Mouse (Mus musculus): Measurements from ENCODE around the gene Prdx6. TPM values are rescaled to one million over a fixed set of nuclear protein-coding genes. Genes with fewer than 3 reads are reported as not detected.

Gene Prdx6
- total RNA-seq (2021), result 100 to 1,000 TPM; 328 to 335 TPM
- long read RNA-seq, experiment 1, transcript Prdx6-202 (5 exons, 2,387 nt), result major isoform, 240 of 271 reads
- long read RNA-seq, experiment 1, transcript Prdx6-208 (4 exons, 1,294 nt), result minor isoform, 7 of 271 reads
- long read RNA-seq, experiment 1, partial matches to known transcripts, result 13 of 271 reads
- long read RNA-seq, experiment 1, other reads (novel, unspliced or antisense), result 6 of 271 reads
- long read RNA-seq, experiment 2, transcript Prdx6-201 (6 exons, 959 nt), result minor isoform, 9 of 439 reads
- long read RNA-seq, experiment 2, transcript Prdx6-208 (4 exons, 1,294 nt), result minor isoform, 16 of 439 reads
- long read RNA-seq, experiment 2, transcript Prdx6-202 (5 exons, 2,387 nt), result major isoform, 383 of 439 reads
- long read RNA-seq, experiment 2, partial matches to known transcripts, result 9 of 439 reads
- long read RNA-seq, experiment 2, other reads (novel, unspliced or antisense), result 19 of 439 reads

DNA sequence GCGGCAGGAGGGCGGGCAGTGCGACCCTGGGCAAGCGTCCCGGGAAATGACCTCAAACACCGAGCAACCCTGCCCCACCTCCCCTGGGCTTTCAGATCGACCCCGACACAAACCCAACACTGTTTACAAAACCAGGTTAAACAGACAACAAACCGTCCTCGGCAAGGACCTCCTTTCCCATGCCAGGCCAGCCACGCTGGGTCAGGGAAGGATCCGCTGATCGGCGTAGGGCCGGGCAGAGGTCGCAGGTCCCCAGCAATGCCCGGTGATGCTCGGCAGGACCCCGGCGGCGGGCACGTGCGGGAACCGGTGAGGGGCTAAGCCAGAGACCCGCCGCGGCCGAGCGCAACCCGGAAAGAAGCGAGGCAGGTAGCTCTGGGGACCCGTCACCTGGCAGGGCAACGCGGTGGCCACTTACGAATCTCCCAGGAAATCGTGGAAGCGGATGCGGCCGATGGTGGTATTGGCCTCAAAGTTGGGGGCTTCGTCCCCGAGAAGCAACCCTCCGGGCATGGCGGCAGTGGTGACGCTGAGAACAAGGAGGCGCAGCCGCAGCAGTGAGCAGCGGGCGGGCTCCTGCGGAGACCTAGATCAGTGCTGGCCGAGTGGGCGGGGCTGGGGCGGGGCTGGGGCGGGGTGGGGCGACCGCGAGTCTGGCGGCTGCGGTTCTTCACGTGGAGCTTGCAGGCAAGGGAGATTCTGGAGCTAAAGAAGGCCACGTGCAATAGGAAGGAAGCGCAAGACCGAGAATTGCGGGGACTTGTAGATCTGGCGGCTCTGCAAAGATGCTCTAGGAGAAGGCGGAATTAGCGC lies at the start of gene Prdx6:
TSS of gene Prdx6 (minus strand) at position 616 of the 813 bp plus-strand sequence.
- Histone ChIP-seq H3K4me3 (peak within 1 kb of the TSS; percentile 97), H3K27ac (peak within 1 kb of the TSS; percentile 99)
- peak; percentile 81 for DNase-seq (ENCODE audit: low spot score in 2 of 2)
- TF ChIP-seq CTCF (conservative IDR thresholded peaks at IDR 0.05), result no peak

- TF ChIP-seq CTCF (conservative IDR thresholded peaks at IDR 0.05), result peak; percentile 38
- Histone ChIP-seq H3K27ac (no peak overlapping the region), H3K4me3 (no peak overlapping the region)
- no peak for DNase-seq (ENCODE audit: low spot score in 2 of 2)
Measured at GRCm38 (mm10) chr1:161288256-161288655, 37.2 kb upstream of the Prdx6 start.

- peak overlapping the region; percentile 8; the same call in 1 of the 2 replicates for H3K4me3 ChIP-seq
- peak; percentile 96 for TF ChIP-seq CTCF (conservative IDR thresholded peaks at IDR 0.05)
- peak; percentile 70 to 76 for DNase-seq (ENCODE audit: low spot score in 2 of 2)
- H3K27ac ChIP-seq, result no peak overlapping the region
Measured at GRCm38 (mm10) chr1:161286726-161287310, 35.8 kb upstream of the Prdx6 start.

- TF ChIP-seq CTCF (conservative IDR thresholded peaks at IDR 0.05), result no peak
- no peak for DNase-seq (ENCODE audit: low spot score in 2 of 2)
- no peak overlapping the region for H3K27ac ChIP-seq
- no peak overlapping the region for H3K4me3 ChIP-seq
Measured at GRCm38 (mm10) chr1:161281054-161281688, 30.2 kb upstream of the Prdx6 start.

DNA sequence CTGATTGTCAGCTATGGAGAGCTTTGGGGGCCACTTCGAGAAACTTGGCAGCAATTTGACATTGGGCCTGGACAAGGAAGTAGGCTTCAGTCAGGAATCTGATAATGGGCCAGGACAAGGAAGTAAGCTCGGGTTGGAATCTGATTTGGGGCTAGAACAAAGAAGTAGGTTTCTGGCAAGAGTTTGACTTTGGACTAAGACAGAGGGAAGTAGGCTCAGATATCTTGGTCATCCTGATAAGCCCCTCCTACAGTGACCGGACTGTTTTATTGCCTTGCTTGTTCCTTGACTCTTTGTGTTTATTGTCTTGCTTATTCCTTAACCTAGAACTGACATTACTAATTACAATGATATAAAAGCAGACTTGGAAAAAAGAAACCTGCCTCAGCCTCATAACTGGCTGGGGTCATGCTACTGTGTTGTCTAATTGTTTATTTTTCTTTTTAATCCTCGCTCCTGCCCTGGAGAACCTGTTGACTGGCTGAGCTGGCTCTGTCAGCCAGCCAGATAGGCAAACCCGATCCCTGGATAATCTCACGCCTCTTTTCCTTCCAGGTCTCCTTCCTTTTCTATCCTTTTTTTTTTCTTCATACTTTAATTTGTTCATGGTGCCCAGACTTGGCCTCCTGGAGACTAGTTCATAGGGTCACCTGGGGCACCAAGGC lies 28.4 kb upstream of the Prdx6 start:
- DNase-seq (ENCODE audit: low spot score in 2 of 2), result no peak
- Histone ChIP-seq H3K27ac (no peak overlapping the region), H3K4me3 (no peak overlapping the region)
- TF ChIP-seq CTCF (conservative IDR thresholded peaks at IDR 0.05), result no peak

DNA sequence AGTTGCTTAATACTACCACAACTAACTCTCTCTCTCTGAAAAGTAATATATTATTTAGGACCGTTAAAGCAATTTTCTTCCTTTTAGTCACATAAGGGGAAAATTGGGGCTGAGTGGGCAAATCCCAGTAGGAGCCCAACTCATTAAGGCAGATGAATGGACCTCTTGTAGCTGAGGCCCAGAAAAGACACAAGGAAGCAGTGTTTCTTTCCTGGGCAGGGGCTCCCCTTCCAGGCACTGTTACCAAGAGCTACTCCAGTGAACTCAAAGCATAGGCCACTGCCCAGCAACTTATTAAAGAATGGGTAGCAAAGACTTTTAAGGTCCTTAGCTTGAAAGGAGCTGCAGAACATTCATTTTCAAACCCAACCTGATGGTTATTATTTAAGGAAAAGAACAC lies 22.5 kb upstream of the Prdx6 start:
- TF ChIP-seq CTCF (conservative IDR thresholded peaks at IDR 0.05), result no peak
- peak in 1 of 2 experiments; percentile 78 for DNase-seq (ENCODE audit: low spot score in 2 of 2)
- Histone ChIP-seq H3K27ac (peak overlapping the region; percentile 79), H3K4me3 (no peak overlapping the region)

GRCm38 (mm10) chr1:161271461-161271810 lies 20.4 kb upstream of the Prdx6 start:
- no peak overlapping the region for H3K4me3 ChIP-seq
- no peak for DNase-seq (ENCODE audit: low spot score in 2 of 2)
- no peak for TF ChIP-seq CTCF (conservative IDR thresholded peaks at IDR 0.05)
- H3K27ac ChIP-seq, result no peak overlapping the region; the same call in 1 of the 2 replicates

DNA sequence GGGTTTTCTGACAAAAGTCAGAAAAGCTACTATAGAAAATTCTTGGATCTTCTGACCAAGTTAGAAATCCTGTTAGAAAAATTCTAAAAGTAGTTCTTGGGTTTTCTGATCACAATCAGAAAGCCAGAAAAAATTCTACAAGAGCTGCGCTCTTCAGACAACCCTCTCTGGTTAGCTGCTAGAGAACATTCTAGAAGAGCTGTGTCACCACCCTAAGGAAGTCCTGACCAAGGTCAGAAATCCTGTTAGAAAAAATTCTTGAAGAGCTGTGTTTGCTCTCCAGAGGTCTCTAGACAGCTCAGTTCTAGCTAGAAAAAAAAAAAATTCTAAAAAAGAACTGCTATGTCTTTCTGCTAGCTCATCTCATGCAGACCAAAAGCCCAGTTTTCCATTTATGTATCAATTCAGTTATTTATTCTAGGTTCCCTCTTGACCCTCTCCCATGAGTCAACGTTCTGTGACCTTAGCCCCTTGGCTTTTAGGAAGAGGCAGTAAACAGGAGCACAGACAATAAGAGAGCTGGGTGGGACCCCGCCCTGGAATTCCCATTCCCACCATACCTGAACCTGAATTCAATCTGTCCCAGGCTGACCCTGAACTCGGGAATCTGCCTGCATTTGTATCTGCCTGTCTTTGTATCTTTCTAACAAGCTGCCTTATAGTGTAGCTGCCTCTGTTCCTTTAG lies 19.9 kb upstream of the Prdx6 start:
- no peak for DNase-seq (ENCODE audit: low spot score in 2 of 2)
- Histone ChIP-seq H3K4me3 (no peak overlapping the region), H3K27ac (peak overlapping the region; percentile 76)
- no peak for TF ChIP-seq CTCF (conservative IDR thresholded peaks at IDR 0.05)

DNA sequence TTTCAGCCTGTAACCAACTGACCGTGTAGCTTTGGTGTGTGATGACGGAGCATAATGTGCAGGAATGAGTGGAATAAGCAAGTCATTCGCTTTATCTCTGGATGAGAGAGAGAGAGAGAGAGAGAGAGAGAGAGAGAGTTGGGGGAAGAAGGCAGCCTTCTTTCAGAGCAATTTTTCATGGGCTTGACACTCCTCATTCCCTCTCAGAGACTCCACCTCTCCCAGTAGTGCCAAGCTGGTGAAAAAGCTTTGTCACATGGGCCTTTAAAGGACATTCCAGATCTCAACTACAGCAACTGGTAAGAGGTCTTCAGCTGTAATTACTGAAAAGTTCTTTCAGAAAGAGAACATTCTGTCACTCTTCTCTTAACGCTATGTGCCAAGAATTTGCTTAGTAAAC lies 18.3 kb upstream of the Prdx6 start:
- Histone ChIP-seq H3K4me3 (no peak overlapping the region), H3K27ac (peak overlapping the region; percentile 88)
- no peak for TF ChIP-seq CTCF (conservative IDR thresholded peaks at IDR 0.05)
- DNase-seq (ENCODE audit: low spot score in 2 of 2), result peak in 1 of 2 experiments; percentile 56

DNA sequence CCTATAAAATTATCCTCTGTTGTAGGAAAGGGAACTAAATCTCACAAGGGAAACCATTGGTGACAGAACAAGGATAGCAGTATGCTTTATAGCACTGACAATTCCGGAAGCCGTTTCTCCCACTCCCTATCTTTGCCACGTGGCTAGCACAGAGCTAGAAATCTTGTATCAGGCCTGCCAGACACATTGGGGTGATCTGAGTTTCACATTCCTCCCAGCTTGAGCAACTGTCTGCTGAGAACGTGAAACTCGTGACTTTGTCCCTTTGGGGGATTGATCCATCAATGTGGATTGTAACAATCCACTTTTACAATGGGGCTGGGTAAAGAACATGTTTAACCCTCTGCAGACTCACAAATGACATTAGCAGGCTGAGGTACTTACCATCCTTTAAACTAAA lies 17.9 kb upstream of the Prdx6 start:
- H3K4me3 ChIP-seq, result no peak overlapping the region
- no peak for DNase-seq (ENCODE audit: low spot score in 2 of 2)
- peak overlapping the region; percentile 88 for H3K27ac ChIP-seq
- no peak for TF ChIP-seq CTCF (conservative IDR thresholded peaks at IDR 0.05)

DNA sequence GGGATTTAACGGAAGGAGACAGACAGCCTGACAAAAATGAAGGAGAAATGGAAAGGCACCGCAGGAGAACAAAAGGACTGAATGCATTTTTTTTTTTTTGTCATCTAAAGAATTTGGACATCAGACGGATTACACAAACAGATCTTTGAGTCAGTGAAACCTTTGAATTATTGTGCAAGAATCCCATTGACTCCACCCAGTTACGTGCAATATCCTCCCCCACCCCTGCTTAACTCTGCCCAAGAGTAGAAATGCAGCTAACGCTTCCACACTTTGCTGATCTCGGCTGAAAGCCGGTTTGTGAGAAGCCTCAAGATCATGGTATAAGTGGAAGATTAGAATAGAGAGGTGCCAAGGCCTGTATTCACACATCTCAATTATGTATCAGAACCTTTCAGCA lies 17.1 kb upstream of the Prdx6 start:
- no peak for TF ChIP-seq CTCF (conservative IDR thresholded peaks at IDR 0.05)
- no peak overlapping the region; the same call in 1 of the 2 replicates for H3K27ac ChIP-seq
- H3K4me3 ChIP-seq, result no peak overlapping the region
- no peak for DNase-seq (ENCODE audit: low spot score in 2 of 2)
